Mouse (Mus musculus) embryonic facial prominence, embryonic 13.5 days (tissue): Measurements from ENCODE around the gene Pear1. TPM values are rescaled to one million over a fixed set of nuclear protein-coding genes. Genes with fewer than 3 reads are reported as not detected.

Source experiments
- ATAC-seq: fragments of 200-750 bp; cut with Nextera tagmentation; 2 replicates; pipeline ENCODE4 v1.8.0; 2017; ENCODE audit warnings: low read depth; ENCODE audit not compliant: insufficient number of reproducible peaks, insufficient read depth, low FRiP score, low TSS enrichment
- H3K27ac ChIP-seq: fragments of 300-500 bp; sonication (generic); 2 replicates; pipeline ENCODE4 v1.5.1; 2015; ENCODE audit warnings: moderate library complexity, mild to moderate bottlenecking, inconsistent platforms
- H3K27me3 ChIP-seq: fragments of 300-500 bp; sonication (generic); 2 replicates; pipeline ENCODE4 v1.6.1; 2015; ENCODE audit warnings: mild to moderate bottlenecking, inconsistent platforms
- H3K36me3 ChIP-seq: fragments of 300-500 bp; sonication (generic); 2 replicates; pipeline ENCODE4 v1.6.1; 2015; ENCODE audit warnings: mild to moderate bottlenecking, inconsistent platforms
- H3K4me1 ChIP-seq: fragments of 300-500 bp; sonication (generic); 2 replicates; pipeline ENCODE4 v1.6.1; 2015; ENCODE audit warnings: inconsistent platforms
- H3K4me2 ChIP-seq: fragments of 300-500 bp; sonication (generic); 2 replicates; pipeline ENCODE4 v1.6.1; 2015; ENCODE audit warnings: moderate library complexity, mild to moderate bottlenecking, inconsistent platforms
- H3K4me3 ChIP-seq: fragments of 300-500 bp; sonication (generic); 2 replicates; pipeline ENCODE4 v1.5.1; 2015; ENCODE audit warnings: mild to moderate bottlenecking, inconsistent platforms
- H3K9ac ChIP-seq: fragments of 300-500 bp; sonication (generic); 2 replicates; pipeline ENCODE4 v1.6.1; 2015; ENCODE audit warnings: mild to moderate bottlenecking, inconsistent platforms
- H3K9me3 ChIP-seq: fragments of 300-500 bp; sonication (generic); 2 replicates; pipeline ENCODE4 v1.6.1; 2016; ENCODE audit warnings: inconsistent platforms
- WGBS: fragments of 180-500 bp; shearing (Covaris S2); methylation state at CpG from one replicate; pipeline ENCODE4 v1.1.7; 2015; ENCODE audit warnings: mixed read lengths; 5-methylcytosine and 5-hydroxymethylcytosine counted together
- polyA plus RNA-seq: library from polyadenylated mRNA; unstranded; fragments of >200 nt; fragmentation: Nextera tagmentation; extraction: Ambion mirVana; gene quantifications from 2 replicates; pipeline ENCODE4 v1.2.1, GENCODE M21; 2015

The Pear1 gene
- polyA plus RNA-seq, 1 experiment from 2014 or later: 12.5 TPM

DNA sequence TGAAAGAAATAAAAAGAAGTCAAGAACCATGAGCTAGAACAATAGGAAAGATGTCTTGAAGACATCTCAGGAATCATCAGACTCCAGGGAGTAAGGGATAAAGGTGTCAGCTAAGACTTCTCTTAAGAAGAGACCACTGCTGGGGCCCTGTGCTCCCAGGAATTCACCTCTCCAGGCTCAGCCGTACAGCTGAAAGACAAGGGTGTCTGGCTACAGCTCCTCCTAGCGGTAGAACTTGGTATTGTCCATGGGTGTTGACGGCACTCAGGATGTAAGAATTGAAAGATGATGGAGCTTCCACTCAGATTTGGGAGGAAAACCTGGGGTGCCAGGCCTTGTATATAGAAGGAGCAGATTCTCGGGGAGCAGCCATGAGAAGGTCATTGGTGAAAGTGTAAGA is 14.5 kb upstream of the Pear1 start:
- no peak overlapping the region for H3K9ac ChIP-seq
- no peaks in the 10 kb centered on the region for H3K4me1 ChIP-seq
- no peaks in the 10 kb centered on the region for H3K36me3 ChIP-seq
- no peak overlapping the region for H3K27ac ChIP-seq
- WGBS: 3% methylated on average over 4 of the region's 4 CpGs
- ATAC-seq: no peak
- no peak overlapping the region for H3K4me3 ChIP-seq
- no peak overlapping the region for H3K4me2 ChIP-seq
- H3K9me3 ChIP-seq: no peaks in the 10 kb centered on the region
- H3K27me3 ChIP-seq: no peaks in the 10 kb centered on the region; the same call in 1 of the 2 replicates

DNA sequence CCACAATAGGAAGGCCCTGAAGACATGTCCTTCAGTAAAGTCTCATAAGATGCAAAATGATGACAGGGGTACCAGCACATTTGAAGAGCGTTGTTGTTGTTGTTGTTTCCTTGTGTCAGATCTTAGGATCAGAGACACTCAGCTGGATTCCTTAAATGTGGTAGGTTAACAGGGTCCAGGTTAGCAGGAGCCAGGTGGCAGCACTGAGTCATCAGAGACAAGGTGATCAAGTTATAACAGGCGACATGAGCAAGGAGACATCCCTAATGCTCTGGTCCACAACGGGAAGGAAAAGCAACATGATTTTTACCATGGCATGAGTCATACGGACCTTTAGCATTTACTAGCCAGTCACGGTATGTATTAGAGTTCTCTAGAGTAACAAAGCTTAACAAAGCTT is 9.4 kb upstream of the Pear1 start:
- Histone ChIP-seq H3K4me1 (no peaks in the 10 kb centered on the region), H3K27ac (no peak overlapping the region), H3K4me2 (no peak overlapping the region), H3K27me3 (0 out of 2 replicates have a peak, but pooled peaks cover 4% of the 10 kb centered on the region), H3K4me3 (no peak overlapping the region), H3K9ac (no peak overlapping the region), H3K36me3 (no peaks in the 10 kb centered on the region), H3K9me3 (no peaks in the 10 kb centered on the region)
- ATAC-seq: no peak
- WGBS: 63% methylated on average over 5 of the region's 5 CpGs

DNA sequence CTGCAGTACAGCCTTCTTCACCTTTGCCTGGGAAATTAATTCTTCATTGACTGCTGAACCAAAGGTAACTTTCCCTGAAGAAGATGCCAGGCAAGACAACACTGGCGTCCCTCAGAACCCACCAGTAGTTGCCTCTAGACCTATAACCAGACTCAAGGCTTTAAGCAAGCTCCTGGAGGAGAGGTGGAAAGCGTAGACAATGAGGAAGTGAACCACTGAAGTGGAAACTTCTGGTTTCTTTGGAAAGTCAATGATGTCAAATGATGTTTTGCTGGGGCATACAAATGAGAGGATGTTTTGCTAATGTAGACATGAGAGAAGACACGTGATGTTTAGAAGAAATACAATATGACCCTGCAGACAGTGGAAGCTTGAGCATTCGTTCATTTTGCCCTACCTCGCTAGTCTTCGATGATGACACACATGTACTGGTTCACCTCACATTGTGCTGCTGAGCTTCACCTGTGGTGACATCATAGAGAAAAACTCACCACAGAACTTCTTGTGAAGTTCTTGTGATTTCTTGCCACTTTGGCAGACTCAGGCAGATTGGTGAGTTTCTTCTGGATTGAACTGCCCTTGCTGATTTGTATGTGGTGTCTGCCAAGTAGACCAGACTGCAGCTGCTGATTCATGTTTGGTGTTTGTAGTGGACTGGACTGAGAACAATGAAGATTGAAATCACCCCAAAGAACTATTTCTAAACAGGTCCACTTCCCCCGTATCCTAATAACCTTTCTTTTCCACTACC is 8.2 kb upstream of the Pear1 start:
- no peak for ATAC-seq
- Histone ChIP-seq H3K4me2 (no peak overlapping the region), H3K9ac (no peak overlapping the region), H3K9me3 (no peaks in the 10 kb centered on the region), H3K27ac (no peak overlapping the region), H3K27me3 (0 out of 2 replicates have a peak, but pooled peaks cover 4% of the 10 kb centered on the region), H3K4me1 (no peaks in the 10 kb centered on the region), H3K36me3 (no peaks in the 10 kb centered on the region), H3K4me3 (no peak overlapping the region)
- 84% methylated on average over 7 of the region's 7 CpGs for WGBS

DNA sequence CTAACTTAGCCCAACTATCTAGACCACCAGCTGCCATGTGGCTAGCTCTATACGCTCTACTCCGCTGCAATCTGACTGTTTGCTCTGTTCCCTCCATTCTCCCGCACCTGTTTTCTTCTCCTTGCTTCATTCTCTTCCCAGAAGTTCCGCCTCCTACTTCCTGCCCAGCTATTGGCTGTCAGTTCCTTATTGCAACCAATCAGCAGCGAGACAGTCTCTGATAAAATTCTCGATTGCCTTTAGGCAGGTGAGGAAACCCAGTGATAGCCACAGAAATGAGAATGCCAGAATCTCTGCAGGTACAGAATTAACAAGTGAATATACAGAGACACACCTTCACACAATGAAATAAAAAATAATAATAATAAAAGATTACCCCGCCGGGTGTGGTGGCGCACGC is 4.9 kb upstream of the Pear1 start:
- WGBS: 51% methylated on average over 10 of the region's 10 CpGs
- Histone ChIP-seq H3K27me3 (0 out of 2 replicates have a peak, but pooled peaks cover 4% of the 10 kb centered on the region), H3K4me3 (no peak overlapping the region), H3K9me3 (no peaks in the 10 kb centered on the region), H3K4me1 (no peaks in the 10 kb centered on the region), H3K9ac (no peak overlapping the region), H3K27ac (no peak overlapping the region), H3K36me3 (no peaks in the 10 kb centered on the region), H3K4me2 (no peak overlapping the region)
- no peak for ATAC-seq

DNA sequence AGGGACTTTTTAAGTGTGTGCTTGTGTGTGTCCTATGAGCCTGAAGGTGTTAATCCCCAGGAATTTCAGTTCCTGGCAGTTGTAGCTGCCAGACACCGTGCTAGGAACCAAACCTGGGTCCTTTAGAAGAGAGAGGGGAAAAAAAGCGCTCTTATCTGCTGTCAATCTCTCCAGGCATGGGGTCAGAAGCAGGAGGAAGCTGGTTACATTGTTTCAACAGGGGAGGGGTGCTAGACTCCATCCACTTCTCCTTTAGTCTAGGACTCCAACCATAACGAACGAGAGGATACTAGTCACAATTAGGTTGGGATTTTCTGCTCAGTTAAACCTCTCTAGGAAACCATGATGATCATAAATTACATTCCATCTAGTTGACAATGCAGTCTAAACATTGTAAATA is 4.3 kb upstream of the Pear1 start:
- Histone ChIP-seq H3K4me1 (no peaks in the 10 kb centered on the region), H3K4me2 (no peak overlapping the region)

DNA sequence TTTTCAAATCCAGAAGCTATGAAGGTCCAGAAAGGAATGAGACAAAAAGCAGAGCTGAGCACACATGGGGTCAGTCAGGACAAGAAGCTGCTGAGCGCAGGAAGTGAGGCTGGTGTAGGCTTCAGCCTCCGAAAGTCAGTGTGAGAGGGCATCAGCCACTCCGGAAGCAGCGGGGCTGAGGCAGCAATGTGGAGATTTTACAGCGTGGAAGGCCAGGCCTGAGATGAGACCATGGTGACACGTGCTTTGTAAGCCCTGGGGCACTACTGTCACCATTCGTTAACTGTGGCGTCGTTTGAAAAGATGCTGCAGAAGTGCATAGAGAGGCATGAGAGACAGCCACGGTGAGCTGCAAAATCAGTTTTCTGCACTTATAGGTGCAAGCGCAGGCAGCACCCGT is 5.9 kb downstream of the Pear1 start:
- WGBS: 56% methylated on average over 12 of the region's 12 CpGs
- Histone ChIP-seq H3K27ac (no peak overlapping the region), H3K27me3 (peaks cover 58% of the 10 kb centered on the region)

More for the DNA sequence above, 4.3 kb upstream of the Pear1 start:
- no peaks in the 10 kb centered on the region for H3K36me3 ChIP-seq
- WGBS: 49% methylated on average over 4 of the region's 4 CpGs
- no peak for ATAC-seq
- 0 out of 2 replicates have a peak, but pooled peaks cover 4% of the 10 kb centered on the region for H3K27me3 ChIP-seq
- no peak overlapping the region for H3K9ac ChIP-seq
- H3K27ac ChIP-seq: no peak overlapping the region
- H3K9me3 ChIP-seq: no peaks in the 10 kb centered on the region
- H3K4me3 ChIP-seq: no peak overlapping the region

DNA sequence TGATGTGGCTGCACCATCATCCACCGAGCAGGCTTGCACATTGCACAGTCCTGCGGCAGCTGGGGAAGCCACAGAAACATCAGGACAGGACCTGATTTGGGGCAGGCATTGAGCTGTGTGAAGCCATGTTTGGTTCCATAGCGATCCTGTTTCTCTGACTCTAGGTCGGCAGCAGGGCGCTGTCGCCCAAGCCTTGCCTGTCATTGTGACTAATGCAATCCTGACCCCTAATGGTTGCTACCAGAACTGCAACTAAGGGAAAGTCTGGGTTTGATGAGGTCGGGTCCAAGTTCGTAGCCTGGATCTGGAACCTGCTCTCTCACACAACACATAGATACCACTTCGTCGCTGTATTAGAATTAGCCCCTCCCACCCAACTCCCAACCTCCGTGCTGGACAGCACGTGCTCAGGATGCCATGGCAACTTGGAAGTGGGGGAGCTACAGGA is 7.4 kb downstream of the Pear1 start:
- Histone ChIP-seq H3K27me3 (peaks cover 69% of the 10 kb centered on the region), H3K36me3 (no peaks in the 10 kb centered on the region), H3K9me3 (no peaks in the 10 kb centered on the region), H3K27ac (no peak overlapping the region), H3K4me3 (no peak overlapping the region; the same call in 1 of the 2 replicates), H3K9ac (0 out of 2 replicates have a peak overlapping the region, but pooled peaks have one; percentile 16), H3K4me2 (peak overlapping the region; percentile 39), H3K4me1 (0 out of 2 replicates have a peak, but pooled peaks cover 8% of the 10 kb centered on the region)
- no peak for ATAC-seq
- WGBS: 6% methylated on average over 12 of the region's 12 CpGs

More for the DNA sequence above, 5.9 kb downstream of the Pear1 start:
- Histone ChIP-seq H3K4me1 (0 out of 2 replicates have a peak, but pooled peaks cover 5% of the 10 kb centered on the region), H3K36me3 (no peaks in the 10 kb centered on the region), H3K9me3 (no peaks in the 10 kb centered on the region), H3K4me3 (no peak overlapping the region), H3K4me2 (no peak overlapping the region), H3K9ac (no peak overlapping the region)
- no peak for ATAC-seq

DNA sequence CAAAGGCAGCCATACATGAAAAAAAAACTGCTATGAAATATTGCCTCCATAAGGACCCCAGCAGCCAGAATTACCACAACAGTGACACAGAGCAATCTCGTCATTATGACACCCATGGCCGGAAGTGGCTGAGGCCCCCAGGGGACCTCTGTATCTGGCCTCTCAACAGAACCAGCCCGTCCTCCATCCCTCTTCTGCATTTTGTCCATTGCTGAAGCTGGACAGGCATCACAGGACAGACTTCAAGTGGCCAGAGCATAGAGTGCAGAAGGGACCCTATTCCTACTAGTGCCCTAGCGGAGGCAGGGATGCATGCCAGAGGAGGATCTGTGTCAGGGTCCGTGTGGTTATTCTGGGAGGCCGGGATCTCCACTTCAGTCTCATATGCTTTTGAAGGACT is 7.9 kb downstream of the Pear1 start:
- peaks cover 74% of the 10 kb centered on the region for H3K27me3 ChIP-seq
- 0 out of 2 replicates have a peak, but pooled peaks cover 8% of the 10 kb centered on the region for H3K4me1 ChIP-seq
- H3K27ac ChIP-seq: no peak overlapping the region
- no peaks in the 10 kb centered on the region for H3K9me3 ChIP-seq
- H3K36me3 ChIP-seq: no peaks in the 10 kb centered on the region
- no peak overlapping the region; the same call in 1 of the 2 replicates for H3K4me3 ChIP-seq
- WGBS: 58% methylated on average over 6 of the region's 6 CpGs
- ATAC-seq: no peak
- H3K9ac ChIP-seq: no peak overlapping the region
- H3K4me2 ChIP-seq: peak overlapping the region; percentile 39

DNA sequence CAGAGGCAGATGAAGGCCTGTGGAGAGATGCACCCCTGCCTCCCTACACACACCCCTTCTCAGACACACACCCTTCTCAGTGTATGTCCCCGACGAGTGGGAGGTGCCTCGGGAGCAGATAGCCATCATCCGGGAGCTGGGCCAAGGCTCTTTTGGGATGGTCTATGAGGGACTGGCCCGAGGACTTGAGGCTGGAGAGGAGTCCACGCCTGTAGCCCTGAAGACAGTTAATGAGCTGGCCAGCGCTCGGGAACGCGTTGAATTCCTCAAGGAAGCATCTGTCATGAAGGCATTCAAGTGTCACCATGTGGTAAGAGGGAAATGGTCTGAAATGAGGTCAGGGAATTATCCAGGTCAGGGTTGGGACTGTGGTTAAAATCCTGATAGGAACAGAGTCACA is 11.2 kb downstream of the Pear1 start:
- peaks cover 19% of the 10 kb centered on the region for H3K4me1 ChIP-seq
- no peak overlapping the region for H3K9ac ChIP-seq
- H3K4me3 ChIP-seq: no peak overlapping the region
- H3K9me3 ChIP-seq: no peaks in the 10 kb centered on the region
- peaks cover 89% of the 10 kb centered on the region for H3K27me3 ChIP-seq
- H3K4me2 ChIP-seq: no peak overlapping the region
- WGBS: 50% methylated on average over 10 of the region's 10 CpGs
- no peak overlapping the region for H3K27ac ChIP-seq
- no peaks in the 10 kb centered on the region for H3K36me3 ChIP-seq
- no peak for ATAC-seq

DNA sequence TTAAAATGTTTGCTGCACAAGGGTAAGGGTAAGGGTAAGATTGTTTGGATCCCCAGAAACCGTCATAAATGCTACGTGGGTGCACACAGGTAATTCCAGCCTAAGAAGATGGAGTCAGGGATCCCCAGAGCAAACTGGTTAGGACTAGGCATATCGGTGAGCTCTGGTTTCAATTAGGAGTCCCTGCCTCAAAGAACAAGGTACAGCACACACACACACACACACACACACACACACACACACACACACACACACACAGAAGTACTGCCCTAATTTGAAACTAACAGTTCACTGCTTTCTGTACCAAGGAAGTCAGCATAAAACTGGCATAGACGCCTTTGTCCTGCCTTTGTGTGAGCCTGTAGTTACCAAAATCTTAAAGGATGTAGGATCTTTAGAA is 11.7 kb downstream of the Pear1 start:
- Histone ChIP-seq H3K9me3 (no peaks in the 10 kb centered on the region), H3K4me1 (peaks cover 19% of the 10 kb centered on the region), H3K27ac (no peak overlapping the region), H3K27me3 (peaks cover 89% of the 10 kb centered on the region), H3K4me3 (no peak overlapping the region), H3K4me2 (no peak overlapping the region), H3K9ac (no peak overlapping the region), H3K36me3 (no peaks in the 10 kb centered on the region)
- no peak for ATAC-seq
- WGBS: 43% methylated on average over 4 of the region's 4 CpGs

DNA sequence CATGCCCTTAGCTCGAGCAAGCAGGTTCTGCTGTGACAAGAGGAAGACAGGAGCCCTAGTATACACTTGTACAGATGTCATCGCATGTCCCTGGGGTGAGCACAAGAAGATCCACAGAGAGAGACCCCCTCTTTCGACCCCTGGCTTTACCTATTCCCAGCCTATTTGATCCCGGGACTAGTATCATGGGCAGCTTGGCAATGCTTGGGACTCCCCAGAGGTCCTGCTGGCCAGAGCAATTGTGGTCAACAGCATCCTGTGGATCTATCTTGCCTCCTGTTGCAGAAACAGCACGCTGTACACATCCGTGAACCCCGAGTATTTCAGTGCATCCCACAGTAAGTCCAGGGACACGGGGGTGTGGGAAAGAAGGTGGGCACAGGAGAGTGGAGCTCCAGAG is 12.8 kb downstream of the Pear1 start:
- H3K27ac ChIP-seq: no peak overlapping the region
- H3K4me3 ChIP-seq: no peak overlapping the region
- no peaks in the 10 kb centered on the region for H3K36me3 ChIP-seq
- no peak overlapping the region for H3K9ac ChIP-seq
- peaks cover 16% of the 10 kb centered on the region for H3K4me1 ChIP-seq
- no peaks in the 10 kb centered on the region for H3K9me3 ChIP-seq
- peaks cover 92% of the 10 kb centered on the region for H3K27me3 ChIP-seq
- no peak overlapping the region for H3K4me2 ChIP-seq
- ATAC-seq: no peak
- WGBS: 86% methylated on average over 8 of the region's 8 CpGs

DNA sequence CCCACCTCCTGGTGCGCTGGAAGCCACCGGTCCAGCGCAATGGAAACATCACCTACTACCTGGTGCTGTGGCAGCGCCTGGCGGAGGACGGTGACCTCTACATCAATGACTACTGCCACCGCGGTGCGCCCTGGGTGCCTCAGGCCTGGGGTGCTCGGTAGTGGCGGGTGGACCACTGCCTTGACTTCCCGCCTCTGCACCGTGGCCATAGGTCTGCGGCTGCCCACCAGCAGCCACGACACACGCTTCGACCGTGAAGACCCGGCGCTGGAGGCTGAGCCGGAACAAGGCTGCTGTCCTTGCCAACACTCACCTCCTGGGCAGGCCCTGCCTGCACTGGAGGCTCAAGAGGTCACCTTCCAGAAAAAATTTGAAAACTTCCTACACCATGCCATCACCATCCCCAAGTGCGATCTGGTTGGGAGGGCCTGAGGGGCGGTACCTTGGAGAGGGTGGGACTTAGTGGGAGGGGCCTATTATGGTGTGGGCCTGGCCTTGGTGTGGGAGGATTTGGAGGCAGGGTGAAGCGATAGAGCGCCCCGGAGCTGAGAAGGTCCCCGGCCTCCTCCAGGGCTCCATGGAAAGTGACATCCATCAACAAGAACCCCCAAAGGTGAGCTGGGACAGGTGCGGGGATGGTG is 14.7 kb downstream of the Pear1 start:
- no peaks in the 10 kb centered on the region for H3K9me3 ChIP-seq
- H3K4me3 ChIP-seq: peak overlapping the region; percentile 22
- peaks cover 93% of the 10 kb centered on the region for H3K27me3 ChIP-seq
- H3K36me3 ChIP-seq: no peaks in the 10 kb centered on the region
- no peak overlapping the region for H3K27ac ChIP-seq
- peak; percentile 41; the same call in 1 of the 2 replicates for ATAC-seq
- peaks cover 13% of the 10 kb centered on the region for H3K4me1 ChIP-seq
- H3K4me2 ChIP-seq: peak overlapping the region; percentile 47
- H3K9ac ChIP-seq: no peak overlapping the region
- 5% methylated on average over 28 of the region's 28 CpGs for WGBS
